Mouse (Mus musculus) MEL (cell line): ENCODE measurements around the gene Fermt3. TPM values are rescaled to one million over a fixed set of nuclear protein-coding genes. Genes with fewer than 3 reads are reported as not detected.
A peak's percentile ranks its signal among the peaks of the same experiment; 100 is the strongest.

ENCODE experiments used
- DNase-seq: peaks from one replicate; pipeline ENCODE4 v3.0.0; 2011; ENCODE audit warnings: low read depth, low spot score
- H3K27ac ChIP-seq: 2 replicates; pipeline ENCODE4 v1.5.1; 2012; ENCODE audit warnings: low read depth, mild to moderate bottlenecking, control low read depth, low read length, moderate library complexity; ENCODE audit not compliant: control insufficient read depth
- H3K27me3 ChIP-seq, 2 experiments: fragments of 150-350 bp in 1 of 2; sonication (generic) in 1 of 2; 2 replicates each; pipeline ENCODE4 v1.6.1; 2012; ENCODE audit warnings: low read length in 2 of 2, mild to moderate bottlenecking in 2 of 2, improper control_type of control experiment in 1 of 2, moderate library complexity in 1 of 2; ENCODE audit not compliant: insufficient read depth in 2 of 2, control insufficient read depth in 1 of 2
- H3K36me3 ChIP-seq, 2 experiments: 2 replicates each; pipeline ENCODE4 v1.6.1; 2012 to 2014; ENCODE audit warnings: low read length in 2 of 2, improper control_type of control experiment in 1 of 2, inconsistent platforms in 1 of 2, mild to moderate bottlenecking in 1 of 2; ENCODE audit not compliant: insufficient read depth in 2 of 2, control insufficient read depth in 1 of 2
- H3K4me1 ChIP-seq, 2 experiments: fragments of 150-350 bp in 1 of 2; sonication (generic) in 1 of 2; 2 replicates each; pipeline ENCODE4 v1.6.1; 2012; ENCODE audit warnings: low read length in 2 of 2, improper control_type of control experiment in 1 of 2, mild to moderate bottlenecking in 1 of 2; ENCODE audit not compliant: insufficient read depth in 2 of 2, control insufficient read depth in 1 of 2
- H3K4me3 ChIP-seq, 2 experiments: fragments of 150-350 bp in 1 of 2; sonication (generic) in 1 of 2; 2 replicates each; pipeline ENCODE4 v1.5.1; 2012; ENCODE audit warnings: low read depth in 2 of 2, low read length in 2 of 2, mild to moderate bottlenecking in 2 of 2, moderate library complexity in 2 of 2, control low read depth in 1 of 2, improper control_type of control experiment in 1 of 2; ENCODE audit not compliant: control insufficient read depth in 1 of 2, insufficient read depth in 1 of 2
- H3K79me2 ChIP-seq: 2 replicates; pipeline ENCODE4 v1.6.1; 2012; ENCODE audit warnings: mild to moderate bottlenecking, low read length, moderate library complexity; ENCODE audit not compliant: control insufficient read depth, poor library complexity, insufficient read depth
- H3K9ac ChIP-seq: 2 replicates; pipeline ENCODE4 v1.6.1; 2012; ENCODE audit warnings: low read depth, mild to moderate bottlenecking, control low read depth, low read length, moderate library complexity; ENCODE audit not compliant: control insufficient read depth, poor library complexity, severe bottlenecking
- H3K9me3 ChIP-seq: fragments of 150-350 bp; sonication (generic); replicated peaks from 2 replicates; pipeline ENCODE4 v1.6.1; 2012; ENCODE audit warnings: mild to moderate bottlenecking, low read length, improper control_type of control experiment, moderate library complexity; ENCODE audit not compliant: insufficient read depth
- CHD1 ChIP-seq: IDR thresholded peaks from 2 replicates; pipeline ENCODE4 v1.6.1; 2012; ENCODE audit warnings: low read depth, mild to moderate bottlenecking, inconsistent platforms, low read length, improper control_type of control experiment
- CHD2 ChIP-seq: IDR thresholded peaks from 2 replicates; pipeline ENCODE4 v1.6.1; 2011; ENCODE audit warnings: low read length, improper control_type of control experiment
- E2F4 ChIP-seq: IDR thresholded peaks from 2 replicates; pipeline ENCODE4 v1.6.1; 2011; ENCODE audit warnings: low read depth, low read length, improper control_type of control experiment, borderline replicate concordance
- EP300 ChIP-seq, 2 experiments: IDR thresholded peaks; 2 replicates each; pipeline ENCODE4 v1.6.1; 2011; ENCODE audit warnings: improper control_type of control experiment in 2 of 2, low read length in 2 of 2, low read depth in 1 of 2, mild to moderate bottlenecking in 1 of 2
- ETS1 ChIP-seq: IDR thresholded peaks from 2 replicates; pipeline ENCODE4 v1.6.1; 2012; ENCODE audit warnings: low read depth, mild to moderate bottlenecking, inconsistent platforms, low read length, improper control_type of control experiment, moderate library complexity
- GATA1 ChIP-seq: IDR thresholded peaks from 2 replicates; pipeline ENCODE4 v1.6.1; 2011; ENCODE audit warnings: low read depth, low read length, improper control_type of control experiment
- HCFC1 ChIP-seq: IDR thresholded peaks from 2 replicates; pipeline ENCODE4 v1.6.1; 2012; ENCODE audit warnings: low read depth, mild to moderate bottlenecking, inconsistent platforms, low read length, improper control_type of control experiment, moderate library complexity
- JUND ChIP-seq: IDR thresholded peaks from 2 replicates; pipeline ENCODE4 v1.6.1; 2011; ENCODE audit warnings: low read depth, mild to moderate bottlenecking, improper control_type of control experiment, low read length
- KAT2A ChIP-seq: conservative IDR thresholded peaks from 2 replicates; pipeline ENCODE4 v1.6.1; 2012; ENCODE audit warnings: low read depth, low read length, improper control_type of control experiment, inconsistent platforms
- MAFK ChIP-seq: IDR thresholded peaks from 2 replicates; pipeline ENCODE4 v1.6.1; 2011; ENCODE audit warnings: low read depth, mild to moderate bottlenecking, low read length, improper control_type of control experiment, borderline replicate concordance
- MAX ChIP-seq: IDR thresholded peaks from 2 replicates; pipeline ENCODE4 v1.6.1; 2011; ENCODE audit warnings: low read length, improper control_type of control experiment
- MAZ ChIP-seq: IDR thresholded peaks from 2 replicates; pipeline ENCODE4 v1.6.1; 2012; ENCODE audit warnings: low read depth, mild to moderate bottlenecking, inconsistent platforms, low read length, improper control_type of control experiment
- MXI1 ChIP-seq: IDR thresholded peaks from 2 replicates; pipeline ENCODE4 v1.6.1; 2011; ENCODE audit warnings: mild to moderate bottlenecking, low read depth, low read length, improper control_type of control experiment
- NELFE ChIP-seq: IDR thresholded peaks from 2 replicates; pipeline ENCODE4 v1.6.1; 2011; ENCODE audit warnings: low read depth, low read length, improper control_type of control experiment
- POLR2A ChIP-seq, 2 experiments: IDR thresholded peaks; 2 replicates each; pipeline ENCODE4 v1.6.1; 2011 to 2012; ENCODE audit warnings: low read length in 2 of 2, mild to moderate bottlenecking in 2 of 2, control low read depth in 1 of 2, improper control_type of control experiment in 1 of 2, low read depth in 1 of 2, moderate library complexity in 1 of 2; ENCODE audit not compliant: control insufficient read depth in 1 of 2, insufficient read depth in 1 of 2, poor library complexity in 1 of 2
- POLR2AphosphoS5 ChIP-seq: IDR thresholded peaks from 2 replicates; pipeline ENCODE4 v1.6.1; 2012; ENCODE audit warnings: low read depth, borderline replicate concordance, mild to moderate bottlenecking, inconsistent platforms, low read length, moderate library complexity, mixed read lengths
- RAD21 ChIP-seq: IDR thresholded peaks from 2 replicates; pipeline ENCODE4 v1.6.1; 2011; ENCODE audit warnings: mild to moderate bottlenecking, low read depth, low read length, improper control_type of control experiment
- RCOR1 ChIP-seq: IDR thresholded peaks from 2 replicates; pipeline ENCODE4 v1.6.1; 2012; ENCODE audit warnings: low read depth, mild to moderate bottlenecking, inconsistent platforms, low read length, improper control_type of control experiment
- TCF12 ChIP-seq: IDR thresholded peaks from 2 replicates; pipeline ENCODE4 v1.6.1; 2014; ENCODE audit warnings: low read depth, mild to moderate bottlenecking, inconsistent platforms, low read length, improper control_type of control experiment, moderate library complexity
- USF1 ChIP-seq: IDR thresholded peaks from 2 replicates; pipeline ENCODE4 v1.6.1; 2014; ENCODE audit warnings: low read depth, mild to moderate bottlenecking, inconsistent platforms, low read length, improper control_type of control experiment, moderate library complexity
- USF2 ChIP-seq, 2 experiments: IDR thresholded peaks; 2 replicates each; pipeline ENCODE4 v1.6.1; 2011 to 2012; ENCODE audit warnings: improper control_type of control experiment in 2 of 2, low read length in 2 of 2, borderline replicate concordance in 1 of 2, inconsistent platforms in 1 of 2, low read depth in 1 of 2, mild to moderate bottlenecking in 1 of 2; ENCODE audit not compliant: insufficient read depth in 1 of 2
- ZKSCAN1 ChIP-seq: IDR thresholded peaks from 2 replicates; pipeline ENCODE4 v1.6.1; 2012; ENCODE audit warnings: low read depth, mild to moderate bottlenecking, inconsistent platforms, low read length, improper control_type of control experiment, moderate library complexity
- ZMIZ1 ChIP-seq: IDR thresholded peaks from 2 replicates; pipeline ENCODE4 v1.6.1; 2012; ENCODE audit warnings: low read depth, mild to moderate bottlenecking, inconsistent platforms, low read length, improper control_type of control experiment, moderate library complexity
- polyA plus RNA-seq, 2 experiments: library from polyadenylated mRNA; stranded (reverse) in 1 of 2; unstranded in 1 of 2; fragments of >175 nt in 1 of 2; fragments of >200 nt in 1 of 2; gene quantifications; 2 replicates each; pipeline versions ENCODE4 v1.2.1 to v1.2.4; 2012; ENCODE audit warnings: low replicate concordance in 2 of 2, low read depth in 1 of 2; ENCODE audit not compliant: insufficient read length in 2 of 2, insufficient read depth in 1 of 2, missing spikeins in 1 of 2
- total RNA-seq: library from RNA; depleted of rRNA; stranded (reverse); fragments of 300-350 nt; gene quantifications from 2 replicates; pipeline ENCODE4 v1.2.3, GENCODE M21; 2012

Gene Fermt3
- total and polyA plus RNA-seq, 3 experiments, result 244 to 329 (median 327) TPM

GRCm38 (mm10) chr19:7057722-7058207 lies 38.5 kb upstream of the Fermt3 start (continued):
- peak; percentile 27; the same call in 1 of the 2 replicates for TF ChIP-seq MAZ
- TF ChIP-seq CHD2, result no peak
- TF ChIP-seq KAT2A, result no peak
- peak; percentile 76 for TF ChIP-seq NELFE
- no peak for TF ChIP-seq RAD21
- no peak for TF ChIP-seq MAFK
- TF ChIP-seq MXI1, result no peak
- no peak for TF ChIP-seq GATA1
- no peak for TF ChIP-seq POLR2AphosphoS5
- TF ChIP-seq USF1, result peak; percentile 37; the same call in 1 of the 2 replicates
- TF ChIP-seq RCOR1, result no peak
- TF ChIP-seq CHD1, result no peak
- TF ChIP-seq ETS1, result no peak
- no peak for TF ChIP-seq JUND
- TF ChIP-seq HCFC1, result 0 out of 2 replicates have a peak, but pooled peaks have one; percentile 30
- TF ChIP-seq USF2 (IDR thresholded peaks at IDR 0.05; ENCODE audit: borderline replicate concordance in 1 of 2, insufficient read depth in 1 of 2, low read depth in 1 of 2, low read length in 2 of 2), result no peak
- TF ChIP-seq ZKSCAN1, result no peak
- no peak for TF ChIP-seq E2F4
- TF ChIP-seq ZMIZ1, result peak; percentile 86; the same call in 1 of the 2 replicates
- TF ChIP-seq MAX, result no peak
- TF ChIP-seq TCF12, result 0 out of 2 replicates have a peak, but pooled peaks have one; percentile 28
- no peak for TF ChIP-seq EP300 (IDR thresholded peaks at IDR 0.05; ENCODE audit: low read depth in 1 of 2, low read length in 2 of 2)
- TF ChIP-seq POLR2A (IDR thresholded peaks at IDR 0.05; ENCODE audit: control insufficient read depth in 1 of 2, insufficient read depth in 1 of 2, low read depth in 1 of 2, low read length in 2 of 2, poor library complexity in 1 of 2), result peak; percentile 63 to 87; a peak in 3 of 4 replicates
- TF ChIP-seq, all 39 proteins: peak for 11

- peak overlapping the region; percentile 73 for H3K9ac ChIP-seq
- no peaks in the 10 kb centered on the region; the same call in 1 of the 2 replicates for H3K79me2 ChIP-seq
- H3K4me3 ChIP-seq, result peak overlapping the region; percentile 62 to 76
- no peaks in the 10 kb centered on the region for H3K27me3 ChIP-seq
- no peaks in the 10 kb centered on the region for H3K9me3 ChIP-seq
- no peak for TF ChIP-seq MAFK
- 0 out of 2 replicates have a peak overlapping the region, but pooled peaks have one; percentile 3 for H3K27ac ChIP-seq
- peaks cover 0 to 13% of the 10 kb centered on the region in 2 experiments; a peak in 1 of 4 replicates for H3K4me1 ChIP-seq
- no peak for DNase-seq
- H3K36me3 ChIP-seq, result peaks cover 0 to 6% of the 10 kb centered on the region in 2 experiments; a peak in 2 of 4 replicates
Observed at GRCm38 (mm10) chr19:7057126-7057721, 38.0 kb upstream of the Fermt3 start.
